Mouse (Mus musculus) G1E (cell line): ENCODE data around the gene Asap2.

ENCODE experiments used
- CTCF ChIP-seq: IDR thresholded peaks from 2 replicates; pipeline ENCODE4 v1.5.1; 2012; ENCODE audit warnings: low read depth, low read length, inconsistent platforms, mixed read lengths
- GATA1 ChIP-seq: IDR thresholded peaks from 2 replicates; pipeline ENCODE4 v1.6.1; 2012; ENCODE audit warnings: borderline replicate concordance, low read length, inconsistent platforms, mixed read lengths
- GATA2 ChIP-seq: IDR thresholded peaks from 2 replicates; pipeline ENCODE4 v1.6.1; 2012; ENCODE audit warnings: low read depth, low read length, inconsistent platforms, borderline replicate concordance
- POLR2AphosphoS5 ChIP-seq: IDR thresholded peaks from 2 replicates; pipeline ENCODE4 v1.6.1; 2012; ENCODE audit warnings: low read depth, low read length, inconsistent platforms; ENCODE audit not compliant: insufficient replicate concordance
- TAL1 ChIP-seq: conservative IDR thresholded peaks from 2 replicates; pipeline ENCODE4 v1.6.1; 2012; ENCODE audit warnings: low read depth, low read length, inconsistent platforms, mixed read lengths

GRCm38 (mm10) chr12:21217776-21218444 is 227.7 kb downstream of the Asap2 start:
- TF ChIP-seq CTCF (no peak), GATA1 (no peak), POLR2AphosphoS5 (no peak), TAL1 (no peak), GATA2 (no peak)
